In genomic region chr9:95405946-95406570, GRCm38 (mm10) we compare ENCODE assay signal across 8 mouse cellular contexts. TPM values are rescaled to one million over a fixed set of nuclear protein-coding genes. Genes with fewer than 3 reads are reported as not detected.
A peak's percentile ranks its signal among the peaks of the same experiment; 100 is the strongest.
DNase-seq lines count a peak whose midpoint lies in the region; ATAC-seq and TF ChIP-seq lines count a peak whose summit lies in the region.

No protein-coding gene starts in this region.

- peak overlapping the region; percentile 94 for H3K9ac ChIP-seq in hindbrain, embryonic 16.5 days (ENCODE audit: low read depth, low read length)
- no peak overlapping the region for H3K9ac ChIP-seq in liver, embryonic 14.5 days (replicated peaks)

- DNase-seq in spleen, adult 2 months (ENCODE audit: low read depth in 1 of 2, low spot score in 2 of 2): no peak
- no peak for DNase-seq in spleen, postnatal 14 days (ENCODE audit: low spot score in 2 of 2)
- DNase-seq in cerebellum, adult 2 months: peak; percentile 25 to 58
- DNase-seq in forelimb bud, embryonic 11.5 days (ENCODE audit: low read depth, low spot score): peak; percentile 30
- no peak for DNase-seq in liver, embryonic 14.5 days (ENCODE audit: low read depth in 3 of 3, low spot score in 3 of 3)
- DNase-seq in ovary, adult 18-20 months (ENCODE audit: low spot score): peak; percentile 7

- H3K4me3 ChIP-seq in spleen, adult 2 months (ENCODE audit: extremely low read depth, insufficient read depth, insufficient read length): peak overlapping the region; percentile 52
- peak overlapping the region; percentile 58 for H3K4me3 ChIP-seq in cerebellum, adult 2 months (replicated peaks; ENCODE audit: insufficient read depth, low read depth, low read length)
- H3K4me3 ChIP-seq in hindbrain, embryonic 16.5 days (ENCODE audit: low read length): peak overlapping the region; percentile 95
- H3K4me3 ChIP-seq in liver, embryonic 14.5 days (ENCODE audit: insufficient read depth in 1 of 2, low read depth in 2 of 2, low read length in 2 of 2): peak overlapping the region; percentile 43 to 45

- peak; percentile 44 for ATAC-seq in hindbrain, embryonic 16.5 days
- peak; percentile 27; the same call in 1 of the 2 replicates for ATAC-seq in liver, embryonic 14.5 days (ENCODE audit: insufficient read depth)
- ATAC-seq in megakaryocyte progenitor cell, adult 5-6 weeks (replicated peaks; ENCODE audit: poor library complexity): no peak

- H3K4me1 ChIP-seq in spleen, adult 2 months (ENCODE audit: control insufficient read depth, insufficient read depth, insufficient read length): peaks cover 13% of the 10 kb centered on the region
- no peaks in the 10 kb centered on the region for H3K4me1 ChIP-seq in cerebellum, adult 2 months (ENCODE audit: control insufficient read depth, insufficient read depth, low read length)
- peaks cover 18% of the 10 kb centered on the region for H3K4me1 ChIP-seq in hindbrain, embryonic 16.5 days (ENCODE audit: control insufficient read depth, insufficient read depth, low read depth, low read length)
- H3K4me1 ChIP-seq in liver, embryonic 14.5 days (replicated peaks; ENCODE audit: control insufficient read depth in 2 of 2, insufficient read depth in 2 of 2, low read length in 1 of 2): no peaks in the 10 kb centered on the region

- no peaks in the 10 kb centered on the region for H3K36me3 ChIP-seq in spleen, adult 2 months (ENCODE audit: control insufficient read depth, insufficient read depth, low read length)
- no peaks in the 10 kb centered on the region for H3K36me3 ChIP-seq in hindbrain, embryonic 16.5 days (ENCODE audit: control insufficient read depth, insufficient read depth, low read length)
- H3K36me3 ChIP-seq in liver, embryonic 14.5 days (replicated peaks; ENCODE audit: control insufficient read depth, insufficient read depth, low read depth): no peaks in the 10 kb centered on the region

- no peak for TF ChIP-seq EP300 in liver, embryonic 14.5 days (IDR thresholded peaks at IDR 0.05; ENCODE audit: low read depth)

- H3K4me2 ChIP-seq in hindbrain, embryonic 16.5 days (ENCODE audit: low read length): peak overlapping the region; percentile 92
- peak overlapping the region; percentile 58 for H3K4me2 ChIP-seq in liver, embryonic 14.5 days (ENCODE audit: low read depth)

- H3K9me3 ChIP-seq in hindbrain, embryonic 16.5 days (ENCODE audit: control insufficient read depth, low read length): no peaks in the 10 kb centered on the region
- no peaks in the 10 kb centered on the region for H3K9me3 ChIP-seq in liver, embryonic 14.5 days (ENCODE audit: control insufficient read depth, low read length)

- WGBS in spleen, adult 2 months: under 1% methylated on average over 63 of the region's 72 CpGs
- WGBS in cerebellum, adult 2 months: 1% methylated on average over 72 of the region's 72 CpGs
- under 1% methylated on average over 36 of the region's 72 CpGs for WGBS in hindbrain, embryonic 16.5 days
- WGBS in liver, embryonic 14.5 days (ENCODE audit: insufficient replicate concordance): 1% methylated on average over 68 of the region's 72 CpGs

- no peak for TF ChIP-seq CTCF in spleen, adult 2 months (IDR thresholded peaks at IDR 0.05; ENCODE audit: extremely low read depth, insufficient read depth, insufficient read length, insufficient replicate concordance)
- TF ChIP-seq CTCF in cerebellum, adult 2 months (IDR thresholded peaks at IDR 0.05; ENCODE audit: borderline replicate concordance, insufficient read depth, low read depth, low read length): no peak
- no peak for TF ChIP-seq CTCF in liver, embryonic 14.5 days (IDR thresholded peaks at IDR 0.05; ENCODE audit: low read depth)

- peaks cover 18% of the 10 kb centered on the region for H3K27me3 ChIP-seq in spleen, adult 2 months (ENCODE audit: control insufficient read depth, insufficient read depth, low read length)
- no peaks in the 10 kb centered on the region; the same call in 1 of the 2 replicates for H3K27me3 ChIP-seq in cerebellum, adult 2 months (ENCODE audit: control insufficient read depth, insufficient read depth, low read length)
- H3K27me3 ChIP-seq in hindbrain, embryonic 16.5 days (replicated peaks; ENCODE audit: control insufficient read depth, insufficient read depth, low read length): no peaks in the 10 kb centered on the region; the same call in 1 of the 2 replicates
- peaks cover 47% of the 10 kb centered on the region for H3K27me3 ChIP-seq in liver, embryonic 14.5 days (ENCODE audit: control insufficient read depth, insufficient read depth, low read length)

- 0 out of 2 replicates have a peak overlapping the region, but pooled peaks have one; percentile 9 for H3K27ac ChIP-seq in spleen, adult 2 months (ENCODE audit: insufficient read depth, low read length)
- no peak overlapping the region for H3K27ac ChIP-seq in cerebellum, adult 2 months (ENCODE audit: insufficient read depth, low read length)
- peak overlapping the region; percentile 89 for H3K27ac ChIP-seq in hindbrain, embryonic 16.5 days (ENCODE audit: low read depth, low read length)
- H3K27ac ChIP-seq in liver, embryonic 14.5 days: no peak overlapping the region

- no peak for TF ChIP-seq POLR2A in spleen, adult 2 months (IDR thresholded peaks at IDR 0.05; ENCODE audit: low read depth, low read length)
- no peak for TF ChIP-seq POLR2A in cerebellum, adult 2 months (IDR thresholded peaks at IDR 0.05; ENCODE audit: borderline replicate concordance, insufficient read depth, low read length)

RNA-seq across cellular contexts. Expression of gene Chst2, which starts 0.5 kb away (rescaled TPM):
- 2.1 and 2.6 TPM in 2 replicates for polyA plus RNA-seq in spleen, adult 2 months (2012; rRNA removed)
- 15.4 and 16.8 TPM in 2 replicates for polyA plus RNA-seq in cerebellum, adult 2 months (2012; rRNA removed)
- polyA plus RNA-seq in hindbrain, embryonic 16.5 days (2015; fragmentation: Nextera tagmentation; extraction: Ambion mirVana): 19.2 and 19.3 TPM in 2 replicates
- polyA plus RNA-seq in liver, embryonic 14.5 days (2012; rRNA removed): 0.21 and 0.24 TPM in 2 replicates
- polyA plus RNA-seq in liver, embryonic 14.5 days (2014; fragmentation: Nextera tagmentation; extraction: Ambion mirVana): 0.24 and 0.36 TPM in 2 replicates
- 0.05 and 0.10 TPM in 2 replicates for total RNA-seq in megakaryocyte progenitor cell, adult 5-6 weeks (2015)
- 0.03 TPM in 1 of 2 replicates, not detected in the other for total RNA-seq in megakaryocyte progenitor cell, adult 5-6 weeks (2017)

Comparison
In these comparisons a context has a peak if more than half of its experiments do, and no peak if none do; other contexts are left out.
1. DNase-seq: peak in cerebellum, adult 2 months (2 of 2), forelimb bud, embryonic 11.5 days (single experiment) and ovary, adult 18-20 months (single experiment); none in spleen, adult 2 months (0 of 2), spleen, postnatal 14 days (0 of 2) and liver, embryonic 14.5 days (0 of 3).
2. H3K27ac ChIP-seq: peak in spleen, adult 2 months (single experiment) and hindbrain, embryonic 16.5 days (single experiment); none in cerebellum, adult 2 months (single experiment) and liver, embryonic 14.5 days (single experiment).
3. H3K4me3 ChIP-seq: peak in every context shown above with its lines; median percentile 95 in hindbrain, embryonic 16.5 days; 58 in cerebellum, adult 2 months; 52 in spleen, adult 2 months; 44 in liver, embryonic 14.5 days.